Mouse (Mus musculus): Measurements from ENCODE around the gene Cherp. TPM values are rescaled to one million over a fixed set of nuclear protein-coding genes. Genes with fewer than 3 reads are reported as not detected.

Cherp gene
- 30.9 and 34.7 TPM in 2 replicates for polyA plus RNA-seq (2014; fragmentation: Nextera tagmentation; extraction: Ambion mirVana)

- Histone ChIP-seq H3K27me3 (ENCODE audit: control insufficient read depth, insufficient read depth, low read length) (no peaks in the 10 kb centered on the region), H3K9me3 (ENCODE audit: control insufficient read depth, low read length) (no peaks in the 10 kb centered on the region), H3K4me1 (ENCODE audit: control insufficient read depth in 2 of 2, insufficient read depth in 2 of 2, low read length in 2 of 2) (peaks cover 4 to 19% of the 10 kb centered on the region in 2 experiments; a peak in 3 of 4 replicates), H3K4me3 (ENCODE audit: control insufficient read depth in 1 of 2, insufficient read depth in 1 of 2, low read depth in 1 of 2, low read length in 2 of 2) (peak within 1 kb of the TSS; percentile 87 to 95), H3K27ac (replicated peaks in 1 of 2; ENCODE audit: control insufficient read depth in 1 of 2, insufficient read depth in 1 of 2, low read depth in 2 of 2, low read length in 2 of 2) (peak within 1 kb of the TSS; percentile 85 to 87), H3K36me3 (ENCODE audit: control insufficient read depth, insufficient read depth, low read length) (peaks cover 37% of the 10 kb centered on the region), H3K4me2 (ENCODE audit: low read length) (peak within 1 kb of the TSS; percentile 99), H3K9ac (ENCODE audit: low read length) (peak within 1 kb of the TSS; percentile 89)
- peak; percentile 94 for ATAC-seq (ENCODE audit: insufficient number of reproducible peaks, insufficient read depth, low FRiP score, low read depth)
- WGBS = under 1% methylated on average over 75 of the region's 80 CpGs
These were observed at the start of gene Cherp for GRCm38 (mm10) chr8:72474826-72475546. TSS of gene Cherp (minus strand) at chr8:72475226.

- Histone ChIP-seq H3K36me3 (ENCODE audit: control insufficient read depth, insufficient read depth, low read length) (no peaks in the 10 kb centered on the region), H3K4me2 (ENCODE audit: low read length) (no peak overlapping the region)
These were observed 46.9 kb upstream of the Cherp start for GRCm38 (mm10) chr8:72521888-72522287.

GRCm38 (mm10) chr8:72517421-72517988, 42.5 kb upstream of the Cherp start:
- ATAC-seq (ENCODE audit: insufficient number of reproducible peaks, insufficient read depth, low FRiP score, low read depth) = no peak
- H3K27me3 ChIP-seq (ENCODE audit: control insufficient read depth, insufficient read depth, low read length) = no peaks in the 10 kb centered on the region
- H3K4me1 ChIP-seq (ENCODE audit: control insufficient read depth in 2 of 2, insufficient read depth in 2 of 2, low read length in 2 of 2) = peaks cover 20 to 29% of the 10 kb centered on the region in 2 experiments
- H3K9me3 ChIP-seq (ENCODE audit: control insufficient read depth, low read length) = no peaks in the 10 kb centered on the region
- H3K9ac ChIP-seq (ENCODE audit: low read length) = peak overlapping the region; percentile 30; the same call in 1 of the 2 replicates
- H3K36me3 ChIP-seq (ENCODE audit: control insufficient read depth, insufficient read depth, low read length) = no peaks in the 10 kb centered on the region
- WGBS = 34% methylated on average over 7 of the region's 7 CpGs
- H3K4me2 ChIP-seq (ENCODE audit: low read length) = peak overlapping the region; percentile 38
- peak overlapping the region; percentile 84 for H3K27ac ChIP-seq (replicated peaks in 1 of 2; ENCODE audit: control insufficient read depth in 1 of 2, insufficient read depth in 1 of 2, low read depth in 2 of 2, low read length in 2 of 2)
- H3K4me3 ChIP-seq (ENCODE audit: control insufficient read depth in 1 of 2, insufficient read depth in 1 of 2, low read depth in 1 of 2, low read length in 2 of 2) = no peak overlapping the region

More at GRCm38 (mm10) chr8:72521888-72522287, 46.9 kb upstream of the Cherp start:
- Histone ChIP-seq H3K4me1 (ENCODE audit: control insufficient read depth in 2 of 2, insufficient read depth in 2 of 2, low read length in 2 of 2) (peaks cover 13 to 16% of the 10 kb centered on the region in 2 experiments), H3K4me3 (ENCODE audit: control insufficient read depth in 1 of 2, insufficient read depth in 1 of 2, low read depth in 1 of 2, low read length in 2 of 2) (no peak overlapping the region), H3K9me3 (ENCODE audit: control insufficient read depth, low read length) (no peaks in the 10 kb centered on the region), H3K27me3 (ENCODE audit: control insufficient read depth, insufficient read depth, low read length) (no peaks in the 10 kb centered on the region), H3K27ac (replicated peaks in 1 of 2; ENCODE audit: control insufficient read depth in 1 of 2, insufficient read depth in 1 of 2, low read depth in 2 of 2, low read length in 2 of 2) (no peak overlapping the region), H3K9ac (ENCODE audit: low read length) (no peak overlapping the region)
- no peak for ATAC-seq (ENCODE audit: insufficient number of reproducible peaks, insufficient read depth, low FRiP score, low read depth)

GRCm38 (mm10) chr8:72513158-72513557, 38.1 kb upstream of the Cherp start:
- Histone ChIP-seq H3K4me2 (ENCODE audit: low read length) (no peak overlapping the region), H3K27me3 (ENCODE audit: control insufficient read depth, insufficient read depth, low read length) (no peaks in the 10 kb centered on the region), H3K9me3 (ENCODE audit: control insufficient read depth, low read length) (no peaks in the 10 kb centered on the region), H3K36me3 (ENCODE audit: control insufficient read depth, insufficient read depth, low read length) (no peaks in the 10 kb centered on the region), H3K27ac (replicated peaks in 1 of 2; ENCODE audit: control insufficient read depth in 1 of 2, insufficient read depth in 1 of 2, low read depth in 2 of 2, low read length in 2 of 2) (peak overlapping the region; percentile 58 to 74), H3K4me3 (ENCODE audit: control insufficient read depth in 1 of 2, insufficient read depth in 1 of 2, low read depth in 1 of 2, low read length in 2 of 2) (no peak overlapping the region), H3K9ac (ENCODE audit: low read length) (peak overlapping the region; percentile 35), H3K4me1 (ENCODE audit: control insufficient read depth in 2 of 2, insufficient read depth in 2 of 2, low read length in 2 of 2) (peaks cover 16 to 32% of the 10 kb centered on the region in 2 experiments)
- WGBS = 44% methylated on average over 1 of the region's 1 CpGs
- ATAC-seq (ENCODE audit: insufficient number of reproducible peaks, insufficient read depth, low FRiP score, low read depth) = no peak

- Histone ChIP-seq H3K27ac (replicated peaks in 1 of 2; ENCODE audit: control insufficient read depth in 1 of 2, insufficient read depth in 1 of 2, low read depth in 2 of 2, low read length in 2 of 2) (peak overlapping the region; percentile 58 to 74), H3K36me3 (ENCODE audit: control insufficient read depth, insufficient read depth, low read length) (no peaks in the 10 kb centered on the region)
- 79% methylated on average over 1 of the region's 1 CpGs for WGBS
These were observed 37.6 kb upstream of the Cherp start for GRCm38 (mm10) chr8:72512648-72513047.

GRCm38 (mm10) chr8:72507505-72507904, 32.5 kb upstream of the Cherp start:
- no peak overlapping the region for H3K27ac ChIP-seq (replicated peaks in 1 of 2; ENCODE audit: control insufficient read depth in 1 of 2, insufficient read depth in 1 of 2, low read depth in 2 of 2, low read length in 2 of 2)
- no peaks in the 10 kb centered on the region for H3K27me3 ChIP-seq (ENCODE audit: control insufficient read depth, insufficient read depth, low read length)
- H3K4me2 ChIP-seq (ENCODE audit: low read length) = no peak overlapping the region
- 76% methylated on average over 1 of the region's 1 CpGs for WGBS
- peaks cover 5% of the 10 kb centered on the region; the same call in 1 of the 2 replicates for H3K36me3 ChIP-seq (ENCODE audit: control insufficient read depth, insufficient read depth, low read length)
- H3K4me1 ChIP-seq (ENCODE audit: control insufficient read depth in 2 of 2, insufficient read depth in 2 of 2, low read length in 2 of 2) = peaks cover 5 to 47% of the 10 kb centered on the region in 2 experiments
- no peak overlapping the region for H3K9ac ChIP-seq (ENCODE audit: low read length)
- ATAC-seq (ENCODE audit: insufficient number of reproducible peaks, insufficient read depth, low FRiP score, low read depth) = no peak
- H3K9me3 ChIP-seq (ENCODE audit: control insufficient read depth, low read length) = no peaks in the 10 kb centered on the region
- H3K4me3 ChIP-seq (ENCODE audit: control insufficient read depth in 1 of 2, insufficient read depth in 1 of 2, low read depth in 1 of 2, low read length in 2 of 2) = no peak overlapping the region

More at GRCm38 (mm10) chr8:72512648-72513047, 37.6 kb upstream of the Cherp start:
- H3K4me3 ChIP-seq (ENCODE audit: control insufficient read depth in 1 of 2, insufficient read depth in 1 of 2, low read depth in 1 of 2, low read length in 2 of 2) = no peak overlapping the region
- no peaks in the 10 kb centered on the region for H3K27me3 ChIP-seq (ENCODE audit: control insufficient read depth, insufficient read depth, low read length)
- H3K9me3 ChIP-seq (ENCODE audit: control insufficient read depth, low read length) = no peaks in the 10 kb centered on the region
- peak overlapping the region; percentile 35 for H3K9ac ChIP-seq (ENCODE audit: low read length)
- ATAC-seq (ENCODE audit: insufficient number of reproducible peaks, insufficient read depth, low FRiP score, low read depth) = no peak
- H3K4me1 ChIP-seq (ENCODE audit: control insufficient read depth in 2 of 2, insufficient read depth in 2 of 2, low read length in 2 of 2) = peaks cover 14 to 29% of the 10 kb centered on the region in 2 experiments
- no peak overlapping the region for H3K4me2 ChIP-seq (ENCODE audit: low read length)

GRCm38 (mm10) chr8:72504637-72505314, 29.8 kb upstream of the Cherp start:
- Histone ChIP-seq H3K4me3 (ENCODE audit: control insufficient read depth in 1 of 2, insufficient read depth in 1 of 2, low read depth in 1 of 2, low read length in 2 of 2) (no peak overlapping the region), H3K27me3 (ENCODE audit: control insufficient read depth, insufficient read depth, low read length) (no peaks in the 10 kb centered on the region), H3K27ac (replicated peaks in 1 of 2; ENCODE audit: control insufficient read depth in 1 of 2, insufficient read depth in 1 of 2, low read depth in 2 of 2, low read length in 2 of 2) (no peak overlapping the region), H3K9me3 (ENCODE audit: control insufficient read depth, low read length) (no peaks in the 10 kb centered on the region), H3K36me3 (ENCODE audit: control insufficient read depth, insufficient read depth, low read length) (peaks cover 8% of the 10 kb centered on the region; the same call in 1 of the 2 replicates), H3K4me2 (ENCODE audit: low read length) (no peak overlapping the region), H3K9ac (ENCODE audit: low read length) (no peak overlapping the region), H3K4me1 (ENCODE audit: control insufficient read depth in 2 of 2, insufficient read depth in 2 of 2, low read length in 2 of 2) (peaks cover 8 to 49% of the 10 kb centered on the region in 2 experiments)
- no peak for ATAC-seq (ENCODE audit: insufficient number of reproducible peaks, insufficient read depth, low FRiP score, low read depth)

Measured in heart, embryonic 14.5 days (tissue).